Mouse (Mus musculus) heart, adult 8-10 months (tissue): ENCODE measurements around the gene Vmn1r80. TPM values are rescaled to one million over a fixed set of nuclear protein-coding genes. Genes with fewer than 3 reads are reported as not detected.
"Not testable (repeated sequence)": the region's sequence is repeated elsewhere in the genome, so short reads cannot be mapped to it uniquely, and the experiment has no call there.

Experiments used
- DNase-seq: peaks from one replicate; pipeline ENCODE4 v3.0.0; 2022; ENCODE audit warnings: low spot score
- total RNA-seq, 4 experiments: library from RNA; stranded (reverse); gene quantifications; 2 replicates each; pipeline ENCODE4 v1.2.4; 2022

The Vmn1r80 gene
- not detected for total RNA-seq

DNA sequence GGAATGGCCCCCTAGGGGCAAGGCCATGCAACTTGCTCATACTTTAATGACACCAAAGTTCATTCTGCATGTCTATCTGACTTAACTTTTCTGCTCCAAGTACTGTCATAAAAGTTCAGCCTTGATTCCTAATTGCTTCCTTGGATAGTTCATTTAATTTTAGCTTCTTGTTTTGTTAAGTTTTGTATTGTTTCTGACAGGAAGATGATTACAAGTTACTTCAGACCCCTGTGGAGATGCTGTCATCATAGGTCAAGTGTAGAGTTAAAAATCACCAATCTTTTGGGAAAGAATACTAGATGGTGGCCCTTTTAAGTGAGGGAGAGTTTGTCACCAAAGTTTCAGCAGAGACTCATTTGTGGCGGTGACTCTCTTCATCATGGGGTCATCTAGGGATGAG, at the start of gene Vmn1r80:
Gene Vmn1r80 (plus strand): TSS at position 301 of the 400 bp plus-strand sequence.
- no peak for DNase-seq

DNA sequence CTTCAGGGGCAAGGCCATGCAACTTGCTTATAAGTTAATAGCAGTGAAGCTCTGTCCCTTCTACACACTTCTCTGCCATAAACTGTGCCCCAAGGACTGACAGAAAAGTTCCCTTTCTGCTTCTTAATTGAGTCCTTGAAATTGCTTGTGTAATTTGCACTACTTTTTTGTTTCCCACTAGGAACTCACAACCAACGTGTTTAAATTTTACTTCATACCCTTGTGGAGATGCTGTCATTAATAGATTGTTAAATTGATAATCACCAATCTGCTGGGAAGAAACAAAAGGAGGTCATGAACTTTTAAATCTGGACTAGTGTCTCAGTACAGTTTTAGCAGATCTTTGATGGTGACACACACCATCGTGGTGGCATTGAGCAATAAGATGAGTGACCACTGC, 39.1 kb upstream of the Vmn1r80 start, which contains the start of gene Vmn1r78:
Gene Vmn1r78 (plus strand): TSS at position 301 of the 400 bp plus-strand sequence.
- DNase-seq, result no peak

DNA sequence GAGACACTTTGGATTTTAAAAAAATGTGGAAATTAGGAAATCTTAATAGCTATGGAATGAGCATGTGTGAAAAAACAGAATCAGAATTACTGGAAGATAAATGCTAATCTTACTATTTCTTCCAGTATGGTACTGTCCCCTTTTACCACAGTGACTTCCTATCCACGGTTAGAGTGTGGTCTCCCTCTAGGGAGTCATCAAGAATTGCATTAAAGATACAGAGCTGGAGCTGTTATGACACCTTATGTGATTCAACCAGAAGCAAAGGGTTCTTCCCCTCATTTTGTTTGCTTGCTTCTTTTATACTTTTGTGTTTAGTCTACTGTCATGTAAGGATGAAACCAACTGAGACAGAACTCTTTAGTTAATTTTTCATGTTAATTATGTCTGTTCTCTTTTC, 32.6 kb upstream of the Vmn1r80 start:
- DNase-seq, result not testable (repeated sequence)

DNA sequence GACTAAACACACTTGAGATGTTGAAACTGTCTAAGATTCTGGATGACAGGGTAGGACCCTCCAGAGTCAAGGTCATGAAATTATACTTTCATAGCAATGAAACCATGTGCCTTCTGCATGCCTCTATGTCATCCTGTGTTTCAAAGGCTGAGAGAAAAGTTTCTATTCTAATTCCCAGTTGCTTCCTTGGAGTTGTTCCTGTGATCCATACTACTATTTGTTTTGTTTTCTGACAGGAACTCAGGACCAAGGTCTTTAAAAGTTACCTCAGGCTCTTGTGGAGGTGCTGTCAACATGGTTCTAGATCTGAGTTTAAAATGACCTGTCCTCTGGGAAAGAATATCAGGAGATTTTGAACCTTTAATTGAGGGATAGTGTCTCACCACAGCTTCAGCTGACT, 18.1 kb upstream of the Vmn1r80 start, which contains the start of gene Vmn1r79:
Gene Vmn1r79 (plus strand): TSS at position 301 of the 400 bp plus-strand sequence.
- not testable (repeated sequence) for DNase-seq

DNA sequence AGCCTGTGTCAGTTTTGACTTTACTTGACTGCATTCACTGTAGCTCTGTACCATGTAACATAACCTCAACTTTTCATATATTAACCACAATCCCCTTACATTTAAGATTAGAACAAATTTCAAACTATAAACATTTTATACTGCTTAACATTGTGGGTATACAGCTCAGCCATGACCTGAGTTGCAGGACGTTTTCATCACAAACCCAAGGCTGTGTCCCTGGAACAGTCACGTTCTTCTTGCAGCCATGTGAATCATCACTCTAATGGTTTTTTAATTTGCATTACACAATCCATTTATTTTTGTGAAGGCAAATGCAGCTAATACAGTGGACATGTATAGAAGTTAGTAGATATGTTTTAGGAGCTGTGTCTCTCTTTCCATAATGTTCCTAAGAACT, 16.2 kb upstream of the Vmn1r80 start:
- DNase-seq, result not testable (repeated sequence)

DNA sequence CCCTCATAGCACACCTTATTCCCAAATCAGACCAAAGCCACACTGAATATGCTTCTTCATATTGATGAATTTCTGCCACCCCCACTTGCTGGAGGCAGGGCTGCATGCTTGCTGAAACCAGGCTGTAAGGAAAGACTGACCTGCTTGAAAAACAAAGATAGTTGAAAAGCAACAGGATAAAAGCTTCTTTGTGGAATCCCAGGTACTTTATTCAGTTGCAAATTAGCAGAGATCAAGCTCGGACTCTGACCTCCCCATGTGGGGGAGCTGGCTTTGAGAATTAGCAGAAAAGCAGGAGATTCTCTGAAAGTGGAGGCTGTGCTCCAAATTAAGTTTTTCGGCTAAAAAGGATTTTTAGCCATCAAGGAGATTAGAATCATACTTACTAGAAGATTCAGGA, 15.1 kb downstream of the Vmn1r80 start:
- DNase-seq, result no peak

Other genes starting within 250 kb of the Vmn1r80 start
- gene Vmn1r77, start 152.5 kb upstream of the Vmn1r80 start, total RNA-seq, result not detected
- not detected for gene Vmn1r78, start 39.0 kb upstream of the Vmn1r80 start, total RNA-seq
- not detected for gene Vmn1r79, start 18.0 kb upstream of the Vmn1r80 start, total RNA-seq
- not detected for gene Vmn1r81, start 79.0 kb downstream of the Vmn1r80 start, total RNA-seq
- gene Vmn1r82, start 111.1 kb downstream of the Vmn1r80 start, total RNA-seq, result not detected
- not detected for gene Vmn1r83, start 140.2 kb downstream of the Vmn1r80 start, total RNA-seq
- gene Vmn1r84, start 180.0 kb downstream of the Vmn1r80 start, total RNA-seq, result not detected
- gene Zfp551, start 233.5 kb downstream of the Vmn1r80 start, total RNA-seq, result 1 to 10 TPM; 2.3 to 2.8 (median 2.4) TPM